Mouse (Mus musculus) liver, embryonic 14.5 days (tissue): ENCODE data around the gene Rplp0. TPM values are rescaled to one million over a fixed set of nuclear protein-coding genes. Genes with fewer than 3 reads are reported as not detected.
"Not testable (repeated sequence)": the region's sequence is repeated elsewhere in the genome, so short reads cannot be mapped to it uniquely, and the experiment has no call there.

ENCODE experiments used
- ATAC-seq: fragments of 200-750 bp; cut with Nextera tagmentation; 2 replicates; pipeline ENCODE4 v1.8.0; 2017; ENCODE audit warnings: moderate number of reproducible peaks, mild to moderate bottlenecking, moderate library complexity; ENCODE audit not compliant: insufficient read depth
- DNase-seq, 3 experiments: peaks; one replicate each; pipeline ENCODE4 v3.0.0-alpha.2; 2012 to 2013; ENCODE audit warnings: low read depth in 3 of 3, low spot score in 3 of 3
- H3K27ac ChIP-seq: fragments of 300-500 bp; sonication (generic); 2 replicates; pipeline ENCODE4 v1.5.1; 2014; ENCODE audit warnings: moderate library complexity, mild to moderate bottlenecking, control low read depth, inconsistent platforms
- H3K27me3 ChIP-seq: fragments of 300-500 bp; sonication (generic); 2 replicates; pipeline ENCODE4 v1.6.1; 2014; ENCODE audit warnings: mild to moderate bottlenecking, low read length, moderate library complexity; ENCODE audit not compliant: control insufficient read depth, insufficient read depth
- H3K36me3 ChIP-seq: fragments of 300-500 bp; sonication (generic); replicated peaks from 2 replicates; pipeline ENCODE4 v1.6.1; 2014; ENCODE audit warnings: low read depth; ENCODE audit not compliant: control insufficient read depth, insufficient read depth
- H3K4me1 ChIP-seq, 2 experiments: fragments of 200-500 bp in 1 of 2; fragments of 300-500 bp in 1 of 2; sonication (generic) in 1 of 2; replicated peaks; 2 replicates each; pipeline ENCODE4 v1.6.1; 2012 to 2014; ENCODE audit warnings: antibody characterized with exemption in 1 of 2, inconsistent platforms in 1 of 2, low read length in 1 of 2; ENCODE audit not compliant: control insufficient read depth in 2 of 2, insufficient read depth in 2 of 2
- H3K4me2 ChIP-seq: fragments of 300-500 bp; sonication (generic); 2 replicates; pipeline ENCODE4 v1.6.1; 2014; ENCODE audit warnings: low read depth, mild to moderate bottlenecking, control low read depth, moderate library complexity
- H3K4me3 ChIP-seq, 2 experiments: fragments of 200-500 bp in 1 of 2; fragments of 300-500 bp in 1 of 2; sonication (generic) in 1 of 2; 2 replicates each; pipeline ENCODE4 v1.5.1; 2012 to 2014; ENCODE audit warnings: low read depth in 2 of 2, low read length in 2 of 2, mild to moderate bottlenecking in 2 of 2, control low read depth in 1 of 2, inconsistent platforms in 1 of 2, moderate library complexity in 1 of 2; ENCODE audit not compliant: insufficient read depth in 1 of 2
- H3K9ac ChIP-seq: fragments of 300-500 bp; sonication (generic); replicated peaks from 2 replicates; pipeline ENCODE4 v1.6.1; 2014; ENCODE audit warnings: mild to moderate bottlenecking, control low read depth, moderate library complexity
- H3K9me3 ChIP-seq: fragments of 300-500 bp; sonication (generic); 2 replicates; pipeline ENCODE4 v1.6.1; 2016; ENCODE audit warnings: low read length, mixed read lengths; ENCODE audit not compliant: control insufficient read depth
- CTCF ChIP-seq: IDR thresholded peaks from 2 replicates; pipeline ENCODE4 v1.5.1; 2016; ENCODE audit warnings: antibody characterized with exemption, low read depth, control low read depth
- EP300 ChIP-seq: IDR thresholded peaks from 2 replicates; pipeline ENCODE4 v1.6.1; 2016; ENCODE audit warnings: antibody characterized with exemption, low read depth
- WGBS: fragments of 180-500 bp; shearing (Covaris S2); extraction: QIAGEN DNeasy Blood & Tissue Kit; methylation state at CpG from one replicate; pipeline ENCODE4 v1.1.7; 2014; ENCODE audit not compliant: insufficient replicate concordance; 5-methylcytosine and 5-hydroxymethylcytosine counted together
- polyA plus RNA-seq, 2 experiments: library from polyadenylated mRNA; depleted of rRNA in 1 of 2; stranded (reverse) in 1 of 2; unstranded in 1 of 2; fragments of >200 nt; fragmentation: Nextera tagmentation in 1 of 2; extraction: Ambion mirVana in 1 of 2; gene quantifications; 2 replicates each; pipeline versions ENCODE4 v1.2.1 to v1.2.3; 2012 to 2014

Rplp0 gene
- polyA plus RNA-seq, 2 experiments, result 1,503 to 2,132 TPM

DNA sequence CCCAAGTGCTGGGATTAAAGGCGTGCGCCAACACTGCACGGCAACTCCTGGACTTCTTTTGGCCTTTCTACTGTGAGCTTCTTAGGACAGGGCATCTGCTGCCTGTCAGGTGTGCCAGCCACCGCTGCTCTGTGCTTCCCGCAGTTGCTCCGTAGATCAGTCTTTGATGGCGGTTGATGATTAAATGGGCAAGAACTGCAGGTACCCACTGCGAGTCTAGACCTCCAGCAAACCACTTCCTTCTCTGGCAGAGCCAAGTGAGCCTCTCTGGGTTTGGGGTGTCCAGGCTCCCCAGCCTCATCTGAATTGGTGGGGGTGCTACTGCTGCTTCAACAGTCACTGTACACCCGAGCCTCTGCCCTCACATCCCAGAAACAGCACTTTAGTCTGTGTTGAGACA lies 41.8 kb upstream of the Rplp0 start:
- no peaks in the 10 kb centered on the region for H3K27me3 ChIP-seq
- DNase-seq (no peak), ATAC-seq (no peak)
- no peaks in the 10 kb centered on the region for H3K9me3 ChIP-seq
- H3K4me2 ChIP-seq, result no peak overlapping the region
- WGBS, result 64% methylated on average over 9 of the region's 9 CpGs
- no peak overlapping the region for H3K4me3 ChIP-seq
- H3K36me3 ChIP-seq, result no peaks in the 10 kb centered on the region
- H3K27ac ChIP-seq, result no peak overlapping the region
- H3K4me1 ChIP-seq, result peaks cover 13 to 31% of the 10 kb centered on the region in 2 experiments; a peak in 3 of 4 replicates
- no peak for TF ChIP-seq CTCF
- no peak for TF ChIP-seq EP300
- H3K9ac ChIP-seq, result no peak overlapping the region

- peaks cover 13 to 37% of the 10 kb centered on the region in 2 experiments; a peak in 3 of 4 replicates for H3K4me1 ChIP-seq
- not testable (repeated sequence) for H3K27ac ChIP-seq, H3K27me3 ChIP-seq, H3K4me2 ChIP-seq, ATAC-seq, H3K36me3 ChIP-seq, H3K9me3 ChIP-seq, H3K9ac ChIP-seq, H3K4me3 ChIP-seq, DNase-seq
- 76% methylated on average over 8 of the region's 8 CpGs for WGBS
Observed at GRCm38 (mm10) chr5:115518214-115518613, 41.1 kb upstream of the Rplp0 start.

DNA sequence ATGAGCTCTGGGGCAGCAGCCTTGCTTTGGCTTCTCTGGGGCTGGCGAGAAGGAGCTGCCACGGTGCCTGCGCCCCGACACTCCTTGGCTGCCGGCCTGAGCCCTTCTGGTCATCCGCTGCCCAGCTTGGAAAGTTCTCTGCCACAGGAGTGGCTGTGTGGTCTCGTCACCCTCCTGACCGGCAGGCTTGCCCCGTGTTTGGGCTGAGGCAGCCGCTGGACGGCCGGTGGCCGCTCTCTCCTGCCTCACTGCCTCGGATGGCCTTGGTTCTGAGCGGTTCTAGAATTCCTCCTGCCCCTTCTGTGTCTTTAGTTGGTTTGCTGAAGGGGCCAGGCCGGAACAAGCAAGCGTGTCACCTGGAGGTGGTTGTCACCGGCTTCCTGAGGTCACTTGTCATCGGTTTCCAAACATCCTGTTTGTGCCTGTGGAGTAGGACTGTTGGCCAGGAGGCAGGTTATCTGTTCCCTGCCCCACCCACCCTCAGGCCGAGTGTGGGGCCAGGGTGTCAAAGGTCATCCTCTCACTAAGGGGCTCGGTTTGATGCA lies 38.9 kb upstream of the Rplp0 start:
- ATAC-seq, result peak; percentile 23
- H3K9ac ChIP-seq, result no peak overlapping the region
- no peaks in the 10 kb centered on the region for H3K9me3 ChIP-seq
- WGBS, result 29% methylated on average over 21 of the region's 21 CpGs
- no peaks in the 10 kb centered on the region for H3K36me3 ChIP-seq
- peak overlapping the region; percentile 67 for H3K4me2 ChIP-seq
- TF ChIP-seq CTCF, result no peak
- no peak for TF ChIP-seq EP300
- H3K27me3 ChIP-seq, result no peaks in the 10 kb centered on the region
- H3K4me3 ChIP-seq, result no peak overlapping the region
- no peak for DNase-seq
- no peak overlapping the region for H3K27ac ChIP-seq
- peaks cover 8 to 44% of the 10 kb centered on the region in 2 experiments; a peak in 3 of 4 replicates for H3K4me1 ChIP-seq

GRCm38 (mm10) chr5:115521553-115522461 lies 37.5 kb upstream of the Rplp0 start:
- DNase-seq (no peak), ATAC-seq (peak; percentile 64)
- Histone ChIP-seq H3K4me1 (peaks cover 8 to 36% of the 10 kb centered on the region in 2 experiments; a peak in 3 of 4 replicates), H3K4me3 (peak overlapping the region; percentile 38 to 48), H3K9me3 (no peaks in the 10 kb centered on the region), H3K36me3 (no peaks in the 10 kb centered on the region), H3K4me2 (peak overlapping the region; percentile 67), H3K27ac (peak overlapping the region; percentile 18), H3K27me3 (no peaks in the 10 kb centered on the region), H3K9ac (peak overlapping the region; percentile 48)
- TF ChIP-seq EP300 (no peak), CTCF (no peak)
- 21% methylated on average over 21 of the region's 21 CpGs for WGBS

- Histone ChIP-seq H3K4me3 (no peak overlapping the region), H3K9ac (no peak overlapping the region), H3K27ac (no peak overlapping the region), H3K9me3 (no peaks in the 10 kb centered on the region), H3K4me1 (peaks cover 8 to 36% of the 10 kb centered on the region in 2 experiments; a peak in 3 of 4 replicates), H3K36me3 (no peaks in the 10 kb centered on the region), H3K27me3 (no peaks in the 10 kb centered on the region), H3K4me2 (peak overlapping the region; percentile 67)
- 76% methylated on average over 4 of the region's 4 CpGs for WGBS
- DNase-seq (no peak), ATAC-seq (no peak)
- no peak for TF ChIP-seq CTCF
- no peak for TF ChIP-seq EP300
Observed at GRCm38 (mm10) chr5:115522531-115522930, 36.7 kb upstream of the Rplp0 start.
